Mouse (Mus musculus) limb, embryonic 10.5 days (tissue): ENCODE data around the gene Gas6. TPM values are rescaled to one million over a fixed set of nuclear protein-coding genes. Genes with fewer than 3 reads are reported as not detected.

Source experiments
- DNase-seq: peaks from one replicate; pipeline ENCODE4 v3.0.0-alpha.2; 2017; ENCODE audit warnings: low spot score
- H3K27ac ChIP-seq: fragments of 300-500 bp; sonication (generic); 2 replicates; pipeline ENCODE4 v1.5.1; 2016; ENCODE audit warnings: mild to moderate bottlenecking
- H3K27me3 ChIP-seq: fragments of 300-500 bp; sonication (generic); 2 replicates; pipeline ENCODE4 v1.6.1; 2016; ENCODE audit warnings: low read depth, mild to moderate bottlenecking; ENCODE audit not compliant: poor library complexity, severe bottlenecking
- H3K36me3 ChIP-seq: fragments of 300-500 bp; sonication (generic); 2 replicates; pipeline ENCODE4 v1.6.1; 2016; ENCODE audit warnings: mild to moderate bottlenecking, moderate library complexity
- H3K4me1 ChIP-seq: fragments of 300-500 bp; sonication (generic); 2 replicates; pipeline ENCODE4 v1.6.1; 2016
- H3K4me3 ChIP-seq: fragments of 300-500 bp; sonication (generic); 2 replicates; pipeline ENCODE4 v1.5.1; 2016; ENCODE audit warnings: mild to moderate bottlenecking, moderate library complexity
- H3K9me3 ChIP-seq: fragments of 300-500 bp; sonication (generic); replicated peaks from 2 replicates; pipeline ENCODE4 v1.6.1; 2016; ENCODE audit warnings: mild to moderate bottlenecking
- WGBS: fragments of 180-500 bp; shearing (Covaris S2); methylation state at CpG from one replicate; pipeline ENCODE4 v1.1.7; 2016; 5-methylcytosine and 5-hydroxymethylcytosine counted together
- polyA plus RNA-seq: library from polyadenylated mRNA; unstranded; fragments of >200 nt; fragmentation: Nextera tagmentation; extraction: Ambion mirVana; gene quantifications from 2 replicates; pipeline ENCODE4 v1.2.1, GENCODE M21; 2016

The Gas6 gene
- polyA plus RNA-seq, 1 experiment from 2014 or later, result 4.3 TPM

GRCm38 (mm10) chr8:13468737-13469136 lies 25.6 kb downstream of the Gas6 start:
- WGBS, result 90% methylated on average over 9 of the region's 9 CpGs
- Histone ChIP-seq H3K9me3 (no peaks in the 10 kb centered on the region), H3K27ac (no peak overlapping the region), H3K4me1 (peaks cover 9% of the 10 kb centered on the region; the same call in 1 of the 2 replicates), H3K36me3 (no peaks in the 10 kb centered on the region), H3K4me3 (no peak overlapping the region), H3K27me3 (no peaks in the 10 kb centered on the region)
- no peak for DNase-seq

GRCm38 (mm10) chr8:13466989-13467388 lies 27.3 kb downstream of the Gas6 start:
- DNase-seq, result no peak
- no peak overlapping the region for H3K27ac ChIP-seq

GRCm38 (mm10) chr8:13465324-13465723 lies 29.0 kb downstream of the Gas6 start:
- H3K27me3 ChIP-seq, result no peaks in the 10 kb centered on the region
- H3K9me3 ChIP-seq, result no peaks in the 10 kb centered on the region
- H3K27ac ChIP-seq, result no peak overlapping the region
- H3K4me3 ChIP-seq, result no peak overlapping the region
- 69% methylated on average over 7 of the region's 7 CpGs for WGBS
- no peaks in the 10 kb centered on the region for H3K36me3 ChIP-seq
- no peak for DNase-seq
- H3K4me1 ChIP-seq, result peaks cover 3% of the 10 kb centered on the region; the same call in 1 of the 2 replicates

More at GRCm38 (mm10) chr8:13466989-13467388, 27.3 kb downstream of the Gas6 start:
- H3K27me3 ChIP-seq, result no peaks in the 10 kb centered on the region
- 68% methylated on average over 5 of the region's 5 CpGs for WGBS
- peaks cover 3% of the 10 kb centered on the region; the same call in 1 of the 2 replicates for H3K4me1 ChIP-seq
- no peaks in the 10 kb centered on the region for H3K36me3 ChIP-seq
- no peaks in the 10 kb centered on the region for H3K9me3 ChIP-seq
- H3K4me3 ChIP-seq, result no peak overlapping the region

GRCm38 (mm10) chr8:13462392-13462791 lies 31.9 kb downstream of the Gas6 start:
- H3K27ac ChIP-seq, result no peak overlapping the region
- H3K36me3 ChIP-seq, result no peaks in the 10 kb centered on the region
- 89% methylated on average over 10 of the region's 10 CpGs for WGBS
- DNase-seq, result no peak
- H3K4me1 ChIP-seq, result peaks cover 3% of the 10 kb centered on the region; the same call in 1 of the 2 replicates
- H3K27me3 ChIP-seq, result no peaks in the 10 kb centered on the region
- no peaks in the 10 kb centered on the region for H3K9me3 ChIP-seq
- H3K4me3 ChIP-seq, result no peak overlapping the region

GRCm38 (mm10) chr8:13461843-13462242 lies 32.4 kb downstream of the Gas6 start:
- Histone ChIP-seq H3K4me1 (peaks cover 3% of the 10 kb centered on the region; the same call in 1 of the 2 replicates), H3K36me3 (no peaks in the 10 kb centered on the region), H3K27ac (no peak overlapping the region), H3K27me3 (no peaks in the 10 kb centered on the region), H3K9me3 (no peaks in the 10 kb centered on the region), H3K4me3 (no peak overlapping the region)
- 40% methylated on average over 4 of the region's 4 CpGs for WGBS
- peak; percentile 84 for DNase-seq

GRCm38 (mm10) chr8:13461085-13461765 lies 33.1 kb downstream of the Gas6 start:
- no peak overlapping the region for H3K4me3 ChIP-seq
- H3K9me3 ChIP-seq, result no peaks in the 10 kb centered on the region
- 79% methylated on average over 17 of the region's 17 CpGs for WGBS
- DNase-seq, result no peak
- no peaks in the 10 kb centered on the region for H3K36me3 ChIP-seq
- H3K27me3 ChIP-seq, result no peaks in the 10 kb centered on the region
- no peak overlapping the region for H3K27ac ChIP-seq
- H3K4me1 ChIP-seq, result peaks cover 3% of the 10 kb centered on the region; the same call in 1 of the 2 replicates

GRCm38 (mm10) chr8:13459431-13459830 lies 34.9 kb downstream of the Gas6 start:
- Histone ChIP-seq H3K4me1 (no peaks in the 10 kb centered on the region), H3K27me3 (no peaks in the 10 kb centered on the region), H3K4me3 (no peak overlapping the region), H3K9me3 (no peaks in the 10 kb centered on the region), H3K27ac (no peak overlapping the region), H3K36me3 (no peaks in the 10 kb centered on the region)
- WGBS, result 94% methylated on average over 4 of the region's 4 CpGs
- no peak for DNase-seq

GRCm38 (mm10) chr8:13455295-13455694 lies 39.0 kb downstream of the Gas6 start:
- Histone ChIP-seq H3K27me3 (no peaks in the 10 kb centered on the region), H3K36me3 (no peaks in the 10 kb centered on the region), H3K9me3 (no peaks in the 10 kb centered on the region), H3K4me1 (no peaks in the 10 kb centered on the region), H3K4me3 (no peak overlapping the region), H3K27ac (no peak overlapping the region)
- WGBS, result 41% methylated on average over 2 of the region's 2 CpGs
- DNase-seq, result peak; percentile 61

GRCm38 (mm10) chr8:13454341-13455113 lies 39.8 kb downstream of the Gas6 start:
- H3K4me1 ChIP-seq, result no peaks in the 10 kb centered on the region
- DNase-seq, result no peak
- no peaks in the 10 kb centered on the region for H3K27me3 ChIP-seq
- no peaks in the 10 kb centered on the region for H3K36me3 ChIP-seq
- no peak overlapping the region for H3K4me3 ChIP-seq
- H3K9me3 ChIP-seq, result no peaks in the 10 kb centered on the region
- WGBS, result 81% methylated on average over 8 of the region's 8 CpGs
- no peak overlapping the region for H3K27ac ChIP-seq

- Histone ChIP-seq H3K36me3 (no peaks in the 10 kb centered on the region), H3K9me3 (no peaks in the 10 kb centered on the region), H3K27ac (no peak overlapping the region), H3K4me1 (no peaks in the 10 kb centered on the region), H3K4me3 (no peak overlapping the region), H3K27me3 (no peaks in the 10 kb centered on the region)
- DNase-seq, result no peak
- WGBS, result 79% methylated on average over 6 of the region's 6 CpGs
These were observed 42.5 kb downstream of the Gas6 start for GRCm38 (mm10) chr8:13451747-13452277.

GRCm38 (mm10) chr8:13448145-13448544 lies 46.1 kb downstream of the Gas6 start:
- no peaks in the 10 kb centered on the region for H3K9me3 ChIP-seq
- H3K27me3 ChIP-seq, result no peaks in the 10 kb centered on the region
- H3K4me3 ChIP-seq, result no peak overlapping the region
- peak; percentile 68 for DNase-seq
- no peak overlapping the region for H3K27ac ChIP-seq
- no peaks in the 10 kb centered on the region for H3K4me1 ChIP-seq
- 56% methylated on average over 4 of the region's 4 CpGs for WGBS
- H3K36me3 ChIP-seq, result no peaks in the 10 kb centered on the region

GRCm38 (mm10) chr8:13446456-13446855 lies 47.8 kb downstream of the Gas6 start:
- Histone ChIP-seq H3K36me3 (no peaks in the 10 kb centered on the region), H3K27ac (no peak overlapping the region), H3K9me3 (no peaks in the 10 kb centered on the region), H3K27me3 (no peaks in the 10 kb centered on the region), H3K4me3 (no peak overlapping the region), H3K4me1 (no peaks in the 10 kb centered on the region)
- WGBS, result 94% methylated on average over 6 of the region's 6 CpGs
- DNase-seq, result no peak

GRCm38 (mm10) chr8:13442152-13442551 lies 52.1 kb downstream of the Gas6 start:
- Histone ChIP-seq H3K4me3 (no peak overlapping the region), H3K27ac (no peak overlapping the region), H3K9me3 (no peaks in the 10 kb centered on the region), H3K27me3 (peaks cover 4% of the 10 kb centered on the region; the same call in 1 of the 2 replicates), H3K4me1 (no peaks in the 10 kb centered on the region), H3K36me3 (no peaks in the 10 kb centered on the region)
- DNase-seq, result no peak
- WGBS, result 96% methylated on average over 2 of the region's 2 CpGs
